Mouse (Mus musculus) ES-E14 (cell line): ENCODE data around the gene Higd1c. TPM values are rescaled to one million over a fixed set of nuclear protein-coding genes. Genes with fewer than 3 reads are reported as not detected.
"Not testable (repeated sequence)": the region's sequence is repeated elsewhere in the genome, so short reads cannot be mapped to it uniquely, and the experiment has no call there.

Experiments used
- DNase-seq: peaks from one replicate; pipeline ENCODE4 v3.0.0-alpha.2; 2013; ENCODE audit warnings: low read depth, low spot score
- H3K27ac ChIP-seq: 2 replicates; pipeline ENCODE4 v1.5.1; 2012; ENCODE audit warnings: low read depth, mild to moderate bottlenecking, low read length, moderate library complexity, mixed read lengths; ENCODE audit not compliant: poor library complexity, insufficient read depth, severe bottlenecking
- H3K36me3 ChIP-seq: 2 replicates; pipeline ENCODE4 v1.6.1; 2012; ENCODE audit warnings: mild to moderate bottlenecking, low read length, moderate library complexity, mixed read lengths; ENCODE audit not compliant: control insufficient read depth, poor library complexity, insufficient read depth, severe bottlenecking
- H3K4me1 ChIP-seq, 2 experiments: fragments of 150-350 bp in 1 of 2; sonication (generic) in 1 of 2; 2 replicates each; pipeline ENCODE4 v1.6.1; 2012; ENCODE audit warnings: low read length in 2 of 2, mild to moderate bottlenecking in 1 of 2, mixed read lengths in 1 of 2; ENCODE audit not compliant: control insufficient read depth in 2 of 2, insufficient read depth in 2 of 2, poor library complexity in 1 of 2
- H3K4me3 ChIP-seq, 2 experiments: fragments of 150-350 bp in 1 of 2; sonication (generic) in 1 of 2; 2 replicates each; pipeline ENCODE4 v1.5.1; 2012; ENCODE audit warnings: low read length in 2 of 2, low read depth in 1 of 2, mild to moderate bottlenecking in 1 of 2, mixed read lengths in 1 of 2; ENCODE audit not compliant: insufficient read depth in 1 of 2, poor library complexity in 1 of 2, severe bottlenecking in 1 of 2
- H3K9ac ChIP-seq: 2 replicates; pipeline ENCODE4 v1.6.1; 2012; ENCODE audit warnings: low read depth, mild to moderate bottlenecking, low read length, mixed read lengths; ENCODE audit not compliant: poor library complexity, insufficient read depth, severe bottlenecking
- H3K9me3 ChIP-seq: fragments of 150-350 bp; sonication (generic); 2 replicates; pipeline ENCODE4 v1.6.1; 2012; ENCODE audit warnings: low read depth, mild to moderate bottlenecking, low read length; ENCODE audit not compliant: control insufficient read depth, insufficient read depth
- CHD2 ChIP-seq: IDR thresholded peaks from 2 replicates; pipeline ENCODE4 v1.6.1; 2014; ENCODE audit warnings: mild to moderate bottlenecking, low read depth, low read length, inconsistent platforms
- HCFC1 ChIP-seq: IDR thresholded peaks from 2 replicates; pipeline ENCODE4 v1.6.1; 2012; ENCODE audit warnings: low read length, inconsistent platforms, borderline replicate concordance; ENCODE audit not compliant: insufficient read depth
- MAFK ChIP-seq: IDR thresholded peaks from 2 replicates; pipeline ENCODE4 v1.6.1; 2014; ENCODE audit warnings: mild to moderate bottlenecking, low read depth, low read length, inconsistent platforms; ENCODE audit not compliant: insufficient read depth
- ZC3H11A ChIP-seq: IDR thresholded peaks from 2 replicates; pipeline ENCODE4 v1.6.1; 2012; ENCODE audit warnings: low read depth, mild to moderate bottlenecking, inconsistent platforms, low read length, borderline replicate concordance
- ZNF384 ChIP-seq: IDR thresholded peaks from 2 replicates; pipeline ENCODE4 v1.6.1; 2012; ENCODE audit warnings: low read depth, low read length, inconsistent platforms
- in situ Hi-C, 2 experiments: fragments of 600-800 bp; cut with MboI; formaldehyde crosslinking; loops; one replicate each; pipeline ENCODE4 v1.15.1; 2025; ENCODE audit warnings: low sequenced_read_pairs in 2 of 2, inconsistent platforms in 1 of 2; ENCODE audit not compliant: unreplicated experiment in 2 of 2
- total RNA-seq: library from RNA; depleted of rRNA; stranded (reverse); fragments of 300-350 nt; gene quantifications from 2 replicates; pipeline ENCODE4 v1.2.3, GENCODE M21; 2012; rRNA removed

Higd1c gene
- not detected in 2 replicates for total RNA-seq

DNA sequence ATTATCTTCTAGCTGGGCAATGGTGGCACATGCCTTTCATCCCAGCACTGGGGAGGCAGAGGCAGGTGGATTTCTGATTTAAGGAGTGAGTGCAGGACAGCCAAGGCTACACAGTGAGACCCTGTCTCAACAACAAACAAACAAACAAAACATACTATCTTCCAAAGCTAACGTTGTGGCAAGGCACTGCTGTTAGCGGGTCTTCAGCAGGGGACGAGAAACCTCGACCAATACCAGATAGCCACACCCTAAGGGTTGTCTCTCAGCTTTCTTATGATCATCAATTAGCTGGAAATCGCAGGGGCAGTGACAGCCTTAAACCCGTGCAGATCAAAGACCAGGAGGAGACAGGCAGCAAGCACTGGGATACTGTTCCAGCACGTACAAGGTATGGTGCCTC, at the start of gene Higd1c:
TSS of gene Higd1c (plus strand) at position 301 of the 400 bp plus-strand sequence.
- H3K4me1 ChIP-seq: no peaks in the 10 kb centered on the region
- H3K27ac ChIP-seq: no peak within 1 kb of the TSS
- H3K9ac ChIP-seq: no peak within 1 kb of the TSS
- H3K9me3 ChIP-seq: no peaks in the 10 kb centered on the region
- H3K36me3 ChIP-seq: no peaks in the 10 kb centered on the region
- in situ Hi-C loops: no loop called here
- no peak for DNase-seq
- no peak within 1 kb of the TSS for H3K4me3 ChIP-seq
- TF ChIP-seq ZNF384 (no peak), ZC3H11A (no peak), HCFC1 (no peak), MAFK (no peak), CHD2 (no peak)

DNA sequence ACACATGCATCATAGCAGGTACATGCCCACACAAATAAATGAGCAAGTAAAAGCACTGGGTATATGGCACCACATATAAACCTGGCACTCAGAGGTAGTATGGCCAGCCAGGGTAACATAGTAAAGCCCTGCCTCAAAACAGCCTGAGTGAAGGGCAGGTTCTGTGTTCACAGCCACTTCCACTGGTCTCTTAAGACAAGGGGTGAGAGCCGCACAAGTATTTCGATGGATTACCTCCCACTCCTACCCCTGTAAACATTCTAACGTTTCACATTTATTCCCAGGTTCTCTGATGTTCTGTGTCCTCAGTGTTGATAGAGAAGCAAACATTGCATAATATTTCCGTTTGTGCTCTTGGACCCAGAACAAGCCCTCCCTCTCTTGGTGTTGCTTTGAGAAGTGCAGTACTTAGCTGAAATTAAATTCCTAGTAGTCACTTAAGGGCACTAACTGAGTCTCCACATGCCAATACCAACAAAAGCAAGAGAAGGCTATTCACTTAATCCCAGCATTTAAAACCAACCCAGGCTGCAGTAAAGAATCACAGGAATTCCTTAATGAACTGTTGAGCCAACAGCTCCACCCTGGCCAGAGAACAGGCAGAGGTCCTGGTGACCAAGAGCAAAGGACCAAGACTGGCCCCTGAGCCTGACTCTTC, 46.2 kb upstream of the Higd1c start:
- H3K36me3 ChIP-seq, H3K4me3 ChIP-seq, H3K27ac ChIP-seq, H3K9ac ChIP-seq, H3K9me3 ChIP-seq, in situ Hi-C loops, DNase-seq, H3K4me1 ChIP-seq: not testable (repeated sequence)

- Histone ChIP-seq H3K9ac (no peak overlapping the region), H3K4me1 (peaks cover 0 to 9% of the 10 kb centered on the region in 2 experiments; a peak in 2 of 4 replicates), H3K9me3 (no peaks in the 10 kb centered on the region), H3K36me3 (no peaks in the 10 kb centered on the region), H3K4me3 (no peak overlapping the region), H3K27ac (no peak overlapping the region)
- in situ Hi-C loops: no loop called here
- TF ChIP-seq MAFK (no peak), ZC3H11A (no peak), ZNF384 (no peak), HCFC1 (no peak), CHD2 (no peak)
- DNase-seq: no peak
Measured at GRCm38 (mm10) chr15:100319884-100320283, 44.5 kb upstream of the Higd1c start.

DNA sequence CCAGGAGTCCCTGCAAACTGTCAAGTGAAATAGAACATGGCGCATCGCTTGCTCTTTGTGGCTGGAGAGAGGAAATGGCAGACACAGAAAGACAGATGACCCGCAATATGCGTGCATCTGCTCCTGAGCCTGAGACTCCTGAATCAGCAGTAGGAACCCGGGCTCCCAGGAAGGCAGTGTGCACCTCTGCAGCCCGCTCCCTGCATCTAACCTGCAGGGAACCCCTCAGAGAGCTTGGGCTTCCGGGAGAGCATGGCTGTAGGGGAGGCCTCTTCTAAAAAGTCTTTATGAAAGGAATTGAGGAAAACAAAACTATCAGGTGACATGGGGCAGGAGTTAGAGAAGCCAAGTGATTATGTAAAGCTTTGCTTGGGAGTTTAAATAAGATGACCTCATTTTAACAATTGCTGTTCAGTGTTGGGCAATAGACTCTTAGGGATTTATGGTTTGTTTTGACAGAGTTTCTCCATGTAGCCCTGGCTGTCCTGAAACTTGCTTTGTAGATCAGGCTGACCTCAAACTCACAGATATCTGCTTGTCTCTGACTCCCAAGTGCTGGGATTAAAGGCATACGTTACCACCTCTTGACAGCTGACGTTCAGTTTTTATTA, 43.9 kb upstream of the Higd1c start:
- TF ChIP-seq HCFC1 (no peak), MAFK (no peak), CHD2 (no peak), ZNF384 (no peak), ZC3H11A (no peak)
- Histone ChIP-seq H3K4me3 (no peak overlapping the region), H3K9me3 (no peaks in the 10 kb centered on the region), H3K4me1 (peaks cover 0 to 9% of the 10 kb centered on the region in 2 experiments; a peak in 2 of 4 replicates), H3K36me3 (no peaks in the 10 kb centered on the region), H3K27ac (no peak overlapping the region; the same call in 1 of the 2 replicates), H3K9ac (no peak overlapping the region)
- in situ Hi-C loops: no loop called here
- no peak for DNase-seq

DNA sequence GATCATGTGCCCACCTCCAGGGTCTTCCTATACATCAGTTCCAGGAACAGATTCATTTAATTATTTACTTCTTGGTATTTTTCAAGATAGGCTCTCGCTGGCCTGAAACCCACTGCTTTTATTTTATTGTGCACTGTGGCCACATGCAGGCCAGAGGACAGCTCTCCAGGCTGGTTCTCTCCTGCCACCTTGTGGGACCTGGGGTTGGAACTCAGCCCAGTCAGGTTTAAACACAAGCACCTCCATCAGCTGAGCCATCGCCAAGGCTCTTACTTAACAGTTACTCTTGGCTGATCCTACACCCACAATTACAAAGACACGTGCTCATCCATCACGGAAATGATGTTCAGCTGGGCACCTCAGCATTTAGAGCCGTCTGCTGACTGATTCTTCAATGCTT, 43.2 kb upstream of the Higd1c start:
- Histone ChIP-seq H3K9me3 (no peaks in the 10 kb centered on the region), H3K27ac (no peak overlapping the region), H3K4me1 (peaks cover 0 to 9% of the 10 kb centered on the region in 2 experiments; a peak in 2 of 4 replicates), H3K9ac (no peak overlapping the region), H3K4me3 (no peak overlapping the region), H3K36me3 (no peaks in the 10 kb centered on the region)
- DNase-seq: no peak
- in situ Hi-C loops: no loop called here
- TF ChIP-seq ZC3H11A (no peak), CHD2 (no peak), MAFK (no peak), ZNF384 (no peak), HCFC1 (no peak)
